Mouse (Mus musculus): ENCODE measurements around the gene Dhdds.
"Not testable (repeated sequence)": the region's sequence is repeated elsewhere in the genome, so short reads cannot be mapped to it uniquely, and the experiment has no call there.

The Dhdds gene

DNA sequence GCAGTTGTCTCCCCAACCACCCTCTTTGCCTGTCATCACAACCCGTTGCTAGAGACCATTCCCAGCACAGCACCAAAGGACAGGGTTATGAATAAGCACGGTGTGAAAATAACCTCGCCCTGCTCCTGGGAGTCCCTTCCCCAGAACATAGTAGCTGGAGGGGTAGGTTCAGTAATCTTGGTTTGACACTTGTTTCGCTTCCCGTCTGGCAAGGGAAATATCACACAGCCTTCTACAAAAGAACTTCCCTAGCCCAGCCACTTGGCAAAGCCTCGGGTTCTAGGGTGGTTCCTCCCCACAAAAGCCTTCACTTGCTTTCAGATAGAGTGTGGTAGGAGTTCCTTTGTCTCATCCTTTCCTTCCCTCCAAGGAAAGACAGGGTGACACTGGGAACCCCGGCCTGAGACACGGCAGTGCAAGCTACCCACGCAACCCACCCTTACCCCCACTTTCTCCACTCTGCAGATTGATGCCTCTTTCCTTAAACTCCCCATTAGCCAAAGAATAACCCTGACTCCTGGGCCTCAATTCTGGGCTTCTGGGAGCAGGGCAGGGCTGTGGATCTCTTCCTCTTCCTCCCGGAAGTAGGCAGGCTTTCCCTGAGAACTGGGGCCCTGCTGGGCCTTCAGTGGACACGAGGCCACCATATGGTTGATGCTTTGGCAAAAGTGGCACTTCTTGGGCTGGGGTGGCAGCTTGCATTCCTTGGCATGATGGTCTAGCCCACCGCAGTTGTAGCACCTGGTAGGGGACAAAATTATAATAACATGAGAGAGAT lies 5.1 kb upstream of the Dhdds start:
- DNase-seq (ENCODE audit: low read depth, low spot score), result no peak

DNA sequence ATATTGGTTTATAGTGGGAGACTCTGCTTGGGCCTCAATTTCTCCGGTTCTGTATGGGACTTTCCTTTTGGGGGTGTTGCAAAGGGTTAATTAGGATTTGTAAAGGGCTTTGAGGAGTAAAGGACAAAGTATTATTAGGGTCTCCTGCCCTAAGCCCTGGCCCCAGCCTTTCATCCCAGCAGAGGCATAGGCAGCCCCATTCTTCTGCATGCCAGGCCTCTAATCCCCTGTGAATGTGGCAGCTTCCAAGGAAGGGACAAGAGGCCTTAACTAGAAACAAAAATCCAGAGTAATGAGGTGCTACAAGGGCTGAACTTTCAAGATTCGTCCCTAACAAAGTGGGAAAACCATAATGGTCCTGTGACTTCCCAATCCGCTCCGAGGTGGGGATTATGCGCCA lies 2.2 kb upstream of the Dhdds start:
- DNase-seq (ENCODE audit: low read depth, low spot score), result no peak

- DNase-seq (ENCODE audit: low read depth, low spot score), result no peak
These were observed 1.5 kb upstream of the Dhdds start for GRCm38 (mm10) chr4:134002246-134002645.

DNA sequence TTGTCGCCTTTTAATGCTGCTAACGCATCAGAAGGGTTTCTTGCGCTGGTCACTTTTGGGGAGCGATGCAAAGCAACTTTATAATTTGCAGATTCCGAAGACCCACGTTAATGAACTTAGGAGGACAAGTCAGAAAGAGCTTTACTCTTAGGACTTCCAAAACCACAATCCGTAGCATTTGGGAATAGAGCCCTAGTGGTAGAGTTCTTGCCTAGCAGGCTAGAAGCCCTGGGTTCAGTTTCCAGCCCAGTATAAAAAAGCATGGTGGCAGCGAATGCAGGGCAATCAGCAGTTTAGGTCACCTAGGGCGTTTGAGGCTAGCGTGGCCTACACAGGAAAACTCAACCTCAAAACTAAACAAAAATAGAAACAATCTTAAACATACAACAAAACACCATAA lies 992 bp upstream of the Dhdds start:
- DNase-seq (ENCODE audit: low read depth, low spot score), result no peak

- DNase-seq (ENCODE audit: low read depth, low spot score), result no peak
These were observed 6.0 kb downstream of the Dhdds start for GRCm38 (mm10) chr4:133994697-133995096.

DNA sequence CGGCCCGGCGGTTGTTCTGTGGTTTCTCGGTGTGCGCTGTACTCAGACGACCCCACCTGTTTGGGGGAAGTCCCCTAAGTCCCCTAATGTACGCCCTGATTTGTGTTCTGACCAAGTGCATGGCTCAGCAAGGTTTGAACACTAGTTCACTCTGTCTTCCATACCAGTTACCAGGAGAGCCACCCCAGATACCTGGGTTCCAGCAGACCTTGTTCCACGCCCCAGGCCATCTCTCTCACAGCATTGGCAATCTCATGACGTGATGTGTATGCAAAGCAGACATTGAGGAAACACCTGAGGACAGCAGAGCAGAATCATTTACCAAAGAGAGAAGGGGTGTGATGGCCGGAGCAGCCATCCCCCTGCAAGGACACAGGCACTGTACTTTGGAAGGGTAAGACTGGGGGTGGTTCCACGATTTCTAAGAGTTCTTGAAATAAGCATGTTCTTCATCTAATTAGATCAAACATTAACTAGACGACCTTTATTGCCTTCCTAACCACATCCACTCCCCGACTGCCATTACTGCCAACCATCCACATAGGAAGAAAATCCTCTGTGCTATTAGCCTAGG lies 9.5 kb downstream of the Dhdds start:
- no peak for DNase-seq (ENCODE audit: low read depth, low spot score)

DNA sequence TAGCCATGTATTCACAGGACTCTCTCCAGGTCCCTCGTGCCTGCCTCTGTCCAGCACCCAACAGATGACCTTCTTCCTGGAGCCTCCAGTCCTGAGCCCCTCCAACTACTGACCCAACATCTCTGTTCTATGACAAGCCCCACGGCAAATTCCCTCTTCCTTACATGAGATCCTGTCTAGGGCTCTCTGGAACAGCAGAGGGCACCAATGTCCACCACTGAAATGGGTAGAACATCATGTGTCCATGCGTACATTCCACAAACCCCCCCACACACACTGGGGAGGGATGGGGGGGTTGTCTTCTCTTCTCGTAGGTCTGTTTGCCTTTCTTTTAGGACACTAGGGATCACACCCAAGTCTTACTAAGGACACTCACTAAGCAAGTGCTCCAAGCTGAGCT lies 10.7 kb downstream of the Dhdds start:
- DNase-seq (ENCODE audit: low read depth, low spot score), result no peak

GRCm38 (mm10) chr4:133988289-133988688 lies 12.4 kb downstream of the Dhdds start:
- DNase-seq (ENCODE audit: low read depth, low spot score), result not testable (repeated sequence)

DNA sequence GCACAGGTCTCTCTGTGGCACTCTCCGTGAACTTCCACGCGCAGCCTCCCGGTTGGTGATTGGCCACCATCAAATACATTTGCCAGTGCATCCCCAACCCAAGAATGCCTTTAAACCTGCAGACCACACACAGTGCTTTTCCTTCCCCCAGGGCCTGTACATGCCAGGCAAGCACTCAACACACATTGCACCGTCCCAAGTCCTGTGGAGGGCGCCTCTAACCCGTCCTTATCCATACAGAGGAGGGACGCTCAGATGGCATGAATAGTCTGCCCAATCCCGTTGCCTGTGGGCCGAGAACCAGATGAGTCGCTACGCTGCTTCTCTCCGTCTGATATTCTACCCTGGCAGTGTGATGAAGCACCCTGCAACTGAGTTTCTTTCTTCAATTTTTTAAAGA lies 17.8 kb downstream of the Dhdds start:
- DNase-seq (ENCODE audit: low read depth, low spot score), result no peak

DNA sequence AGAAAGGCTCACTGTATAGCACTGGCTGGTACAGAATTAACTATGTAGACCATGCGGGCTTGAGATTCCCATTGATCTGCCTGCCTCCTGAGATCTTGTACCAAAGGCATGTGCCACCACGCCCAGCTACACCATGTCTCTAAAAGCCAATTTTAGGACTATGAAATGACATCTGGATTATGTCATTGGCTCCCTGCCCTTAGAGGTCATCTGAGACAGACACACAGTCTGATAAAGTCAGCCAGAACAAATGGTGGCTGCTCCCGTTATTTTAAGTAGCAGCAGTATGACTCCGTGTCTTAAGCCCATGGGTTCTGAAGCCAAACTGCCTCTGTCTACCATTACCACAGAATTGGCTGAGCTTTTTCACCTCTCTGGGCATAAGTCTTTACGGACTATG lies 20.2 kb downstream of the Dhdds start:
- no peak for DNase-seq (ENCODE audit: low read depth, low spot score)

GRCm38 (mm10) chr4:133978021-133978711 lies 22.6 kb downstream of the Dhdds start:
- no peak for DNase-seq (ENCODE audit: low read depth, low spot score)

DNA sequence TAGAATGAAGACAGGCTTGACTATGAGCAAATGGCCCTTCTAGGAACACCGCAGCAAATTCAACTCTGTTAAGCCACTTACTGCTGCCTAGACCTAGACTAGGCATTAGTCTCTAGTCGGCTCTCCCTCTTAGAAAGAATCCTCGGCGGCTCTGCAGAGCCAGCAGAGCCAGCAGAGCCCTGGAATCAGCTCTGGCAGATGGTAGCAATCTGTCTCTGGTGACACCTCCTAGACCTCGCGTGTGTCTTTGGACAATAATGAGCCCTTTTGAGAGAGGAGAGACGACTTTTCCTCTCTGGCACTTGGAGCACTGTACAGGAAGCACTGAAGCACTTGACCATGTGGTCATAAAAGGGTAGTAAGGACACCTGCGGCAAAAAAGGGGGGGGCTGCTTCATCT lies 29.0 kb downstream of the Dhdds start:
- DNase-seq (ENCODE audit: low read depth, low spot score), result no peak

DNA sequence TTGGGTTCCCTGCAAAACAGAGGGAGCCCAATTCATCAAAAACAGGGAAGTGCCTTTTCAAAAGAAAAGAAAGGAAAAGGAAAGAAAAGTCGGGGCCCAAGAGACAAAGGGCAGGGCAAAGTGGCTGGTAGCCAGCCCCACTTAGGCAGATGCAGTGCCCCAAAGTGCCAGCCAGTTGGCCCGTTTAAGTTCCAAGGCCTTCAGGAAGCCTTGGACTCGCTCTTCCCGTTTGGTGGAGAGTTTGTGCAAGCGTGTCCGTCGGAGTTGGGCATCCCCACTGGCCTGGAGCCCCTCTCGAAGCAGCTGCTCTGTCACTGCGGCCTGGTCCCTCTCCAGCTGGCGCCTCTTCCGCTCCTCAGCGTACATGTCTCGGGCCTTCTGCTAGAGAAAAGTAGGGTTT lies 29.8 kb downstream of the Dhdds start:
- DNase-seq (ENCODE audit: low read depth, low spot score), result no peak

- DNase-seq (ENCODE audit: low read depth, low spot score), result no peak
These were observed 30.5 kb downstream of the Dhdds start for GRCm38 (mm10) chr4:133970196-133970595.

DNA sequence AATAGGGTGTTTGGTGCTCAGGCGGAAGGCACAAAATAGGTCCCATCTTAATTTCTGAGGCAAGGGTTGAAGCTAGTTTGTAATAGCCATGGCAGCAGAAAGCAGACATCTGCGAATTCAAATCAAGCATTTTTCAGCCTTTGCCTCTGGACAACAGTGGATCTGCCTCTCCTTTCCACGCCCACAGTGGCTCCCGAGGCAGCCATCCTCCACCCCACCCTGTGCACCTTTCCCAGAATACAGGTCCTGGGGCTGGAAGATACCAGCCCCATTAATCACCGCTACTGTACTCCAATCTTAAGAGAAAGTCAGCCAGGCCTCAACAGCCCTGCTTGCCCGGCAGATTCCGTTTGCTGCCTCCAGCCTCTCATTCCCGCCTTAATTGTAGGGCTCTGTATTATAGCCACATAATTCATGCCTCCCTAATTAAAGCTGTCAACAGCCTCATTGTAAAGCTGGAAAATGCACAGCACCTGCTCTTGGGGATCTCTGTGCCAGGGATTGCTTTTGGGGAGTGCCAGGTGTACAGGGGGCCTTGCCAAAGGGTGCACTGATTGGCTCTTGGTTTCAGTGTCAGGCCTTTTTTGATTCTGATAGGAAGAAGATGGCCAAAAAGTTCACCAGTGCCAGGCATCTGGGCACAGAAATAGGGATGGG lies 31.5 kb downstream of the Dhdds start:
- no peak for DNase-seq (ENCODE audit: low read depth, low spot score)

DNA sequence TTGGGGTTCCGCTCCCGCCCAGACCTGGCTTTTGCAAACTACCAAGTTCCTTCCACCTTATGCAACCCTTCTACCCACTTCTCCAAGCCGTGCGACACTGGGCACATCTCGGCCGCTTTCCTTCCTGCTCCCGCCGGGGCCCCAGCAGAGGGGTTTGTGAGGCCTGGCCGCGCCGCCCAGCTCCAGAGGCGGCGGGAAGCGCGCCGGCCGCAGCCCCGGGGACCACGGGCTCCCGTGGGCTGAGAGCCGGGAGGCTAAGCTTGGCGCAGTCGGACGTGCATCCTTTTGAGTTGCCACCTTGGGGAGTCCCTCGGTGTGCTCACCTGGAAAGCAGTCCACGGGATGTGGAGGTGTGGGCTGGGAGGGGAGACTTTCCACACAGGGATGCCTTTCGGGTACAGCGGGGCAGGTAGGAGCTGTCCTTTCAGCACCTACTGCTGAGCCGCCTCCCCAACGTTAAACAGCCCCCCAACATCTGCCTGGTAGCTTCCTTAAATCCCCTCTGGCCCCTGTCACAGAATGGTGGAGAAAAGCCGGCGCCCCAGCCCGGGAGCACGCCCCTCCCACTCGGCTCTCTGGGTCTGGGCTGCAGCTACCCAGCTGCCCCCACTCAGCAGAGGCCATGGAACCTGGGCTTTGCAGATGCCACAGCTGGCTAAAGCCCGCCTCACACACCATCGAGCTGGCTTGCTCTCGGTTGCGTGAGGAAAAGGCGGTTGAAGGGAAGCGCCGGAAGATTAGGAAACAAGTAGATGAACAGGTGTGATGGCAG lies 32.4 kb downstream of the Dhdds start, which contains the start of gene Hmgn2:
TSS of gene Hmgn2 (minus strand) at position 501 of the 772 bp plus-strand sequence.
- no peak for DNase-seq (ENCODE audit: low read depth, low spot score)

DNA sequence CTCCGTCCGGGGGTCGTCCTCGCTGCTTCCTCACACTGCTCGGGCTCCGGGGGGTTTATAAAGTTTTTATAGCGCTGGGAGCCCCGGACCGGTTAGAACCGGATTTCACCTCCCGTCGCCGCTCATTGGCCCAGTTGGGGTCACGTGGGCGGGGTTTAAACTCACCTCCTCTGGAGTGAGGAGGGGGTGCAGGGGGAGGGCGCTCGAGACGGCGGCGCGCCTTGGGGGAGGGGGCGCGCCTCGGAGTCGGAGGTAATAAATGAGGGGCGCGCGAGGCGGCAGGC lies 32.9 kb downstream of the Dhdds start:
- DNase-seq (ENCODE audit: low read depth, low spot score), result peak; percentile 89

DNA sequence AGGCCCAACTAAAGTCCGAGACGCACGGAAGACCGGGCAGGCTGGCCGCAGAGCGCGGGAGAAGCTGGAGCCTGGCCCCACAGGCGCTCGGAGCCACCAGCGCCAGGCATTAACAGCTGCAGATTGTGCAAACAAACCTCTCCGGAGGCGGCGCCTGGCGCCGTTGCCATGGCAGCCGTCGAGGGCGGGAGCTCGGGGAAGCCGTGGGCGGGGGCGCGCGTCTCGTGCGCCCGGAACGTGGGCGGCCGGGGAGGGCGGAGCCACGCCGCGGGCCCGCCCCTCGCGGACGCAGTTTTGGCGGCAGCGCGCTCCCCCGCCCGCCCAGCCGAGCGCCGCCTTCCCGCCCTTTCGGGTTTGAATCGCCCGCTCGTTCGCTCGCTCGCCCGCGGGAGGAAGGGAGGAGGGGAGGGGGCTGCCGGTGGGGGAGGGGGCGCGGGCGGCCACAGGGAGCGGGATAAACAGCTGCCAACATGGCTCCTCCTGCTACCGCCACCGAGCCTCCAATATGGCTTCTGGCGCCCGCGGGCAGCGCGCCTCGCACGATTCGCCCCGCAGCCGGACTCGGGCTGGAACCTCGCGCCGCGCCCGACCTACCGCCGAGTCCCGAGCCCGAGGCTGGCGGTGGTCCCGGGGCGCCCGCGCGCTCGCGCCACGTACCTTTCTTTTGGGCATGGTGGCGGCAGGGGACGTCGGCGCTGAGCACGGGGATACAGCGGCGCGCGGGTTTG lies 33.4 kb downstream of the Dhdds start:
- peak; percentile 68 for DNase-seq (ENCODE audit: low read depth, low spot score)

DNA sequence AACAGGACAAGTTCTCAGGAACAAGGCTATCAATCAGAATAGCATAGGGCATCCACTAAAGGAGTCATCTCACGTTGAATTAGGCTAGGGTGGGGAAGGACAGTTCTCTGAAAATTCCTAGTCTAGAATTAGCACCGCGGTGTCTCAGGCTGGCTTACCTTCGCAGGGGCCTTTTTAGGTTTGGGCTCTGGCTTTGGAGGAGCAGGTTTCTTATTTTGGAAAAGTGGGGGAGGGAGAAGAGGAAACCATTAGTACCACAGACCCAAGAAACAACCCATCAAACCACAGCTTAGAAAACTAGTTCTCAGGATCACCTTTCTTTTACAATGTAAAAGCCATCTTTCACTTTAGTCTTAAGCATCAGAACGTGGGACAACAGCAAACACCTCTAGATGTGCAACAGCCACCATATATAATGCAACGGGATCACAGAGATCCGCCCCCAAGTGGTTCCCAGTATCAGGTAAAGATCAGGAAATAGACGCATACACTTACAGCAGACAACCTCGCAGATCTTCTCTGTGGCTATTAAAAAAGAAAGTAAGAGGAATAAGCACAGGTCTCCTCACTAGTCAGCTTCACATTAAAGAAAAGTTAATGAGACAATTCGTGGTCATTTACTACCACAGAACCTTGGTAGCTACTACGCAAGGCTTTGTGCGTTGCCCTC lies 34.3 kb downstream of the Dhdds start:
- DNase-seq (ENCODE audit: low read depth, low spot score), result no peak

DNA sequence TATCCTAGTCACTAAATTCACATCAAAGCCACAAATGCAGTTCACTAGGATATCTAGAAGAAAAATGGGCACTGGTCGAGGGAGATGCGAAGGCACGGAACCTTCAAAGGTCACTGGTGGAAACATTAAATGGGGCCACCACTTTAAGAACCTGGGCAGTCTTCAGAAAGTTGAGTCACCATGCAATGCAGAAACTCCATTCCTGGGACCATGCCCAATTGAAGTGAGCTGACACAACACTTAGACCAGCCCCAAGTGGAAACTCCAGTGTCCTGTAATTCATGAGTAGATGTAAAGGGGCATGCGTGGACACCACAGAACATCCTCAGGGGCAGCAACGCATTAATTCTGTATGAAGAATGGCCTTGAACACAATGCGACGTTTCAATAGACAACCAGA lies 38.2 kb downstream of the Dhdds start:
- DNase-seq (ENCODE audit: low read depth, low spot score), result no peak

DNA sequence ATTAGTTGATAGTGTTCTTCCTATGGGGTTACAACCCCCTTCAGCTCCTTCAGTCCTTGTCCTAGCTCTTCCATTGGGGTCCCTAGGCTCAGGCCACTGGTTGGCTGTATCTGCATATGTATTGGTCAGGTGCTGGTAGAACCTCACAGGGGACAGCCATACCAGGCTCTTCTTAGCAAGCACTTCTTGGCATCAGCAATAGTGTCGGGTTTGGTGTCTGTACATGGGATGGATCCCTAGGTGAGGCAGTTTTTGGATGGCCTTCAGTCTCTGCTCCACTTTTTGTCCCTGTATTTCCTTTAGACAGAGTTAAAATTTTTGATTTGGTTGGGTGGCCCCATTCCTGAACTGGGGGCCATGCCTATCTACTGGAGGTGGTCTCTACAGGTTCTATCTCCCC lies 41.8 kb downstream of the Dhdds start:
- DNase-seq (ENCODE audit: low read depth, low spot score), result no peak

Data from WW6 (cell line).